Mouse (Mus musculus) limb, embryonic 11.5 days (tissue): ENCODE measurements at regions not wholly inside any gene's neighbourhood (a gene's known extent, or its start where the extent isn't known, plus 50 kb on each side); places are given as distances from the start of the nearest gene placed in this dataset.

Experiments
- ATAC-seq: fragments of 200-750 bp; cut with Nextera tagmentation; 2 replicates; pipeline ENCODE4 v1.8.0; 2017; ENCODE audit warnings: low read depth; ENCODE audit not compliant: insufficient number of reproducible peaks, low FRiP score, low TSS enrichment
- DNase-seq: peaks from one replicate; pipeline ENCODE4 v3.0.0-alpha.2; 2015; ENCODE audit warnings: low spot score
- H3K27ac ChIP-seq: fragments of 300-500 bp; sonication (generic); replicated peaks from 2 replicates; pipeline ENCODE4 v1.5.1; 2014; ENCODE audit warnings: low read depth, mild to moderate bottlenecking, low read length
- H3K27me3 ChIP-seq: fragments of 300-500 bp; sonication (generic); 2 replicates; pipeline ENCODE4 v1.6.1; 2014; ENCODE audit warnings: mild to moderate bottlenecking, low read length, mixed read lengths; ENCODE audit not compliant: control insufficient read depth, insufficient read depth
- H3K36me3 ChIP-seq: fragments of 300-500 bp; sonication (generic); 2 replicates; pipeline ENCODE4 v1.6.1; 2014; ENCODE audit warnings: mild to moderate bottlenecking, low read length, moderate library complexity, mixed read lengths; ENCODE audit not compliant: control insufficient read depth, insufficient read depth
- H3K4me1 ChIP-seq: fragments of 300-500 bp; sonication (generic); 2 replicates; pipeline ENCODE4 v1.6.1; 2014; ENCODE audit warnings: low read length, mixed read lengths; ENCODE audit not compliant: control insufficient read depth, insufficient read depth
- H3K4me2 ChIP-seq: fragments of 300-500 bp; sonication (generic); 2 replicates; pipeline ENCODE4 v1.6.1; 2014; ENCODE audit warnings: low read depth, mild to moderate bottlenecking, moderate library complexity; ENCODE audit not compliant: severe bottlenecking
- H3K4me3 ChIP-seq: fragments of 300-500 bp; sonication (generic); 2 replicates; pipeline ENCODE4 v1.5.1; 2014; ENCODE audit warnings: low read depth, low read length
- H3K9ac ChIP-seq: fragments of 300-500 bp; sonication (generic); 2 replicates; pipeline ENCODE4 v1.6.1; 2014; ENCODE audit warnings: mild to moderate bottlenecking, low read length
- H3K9me3 ChIP-seq: fragments of 300-500 bp; sonication (generic); 2 replicates; pipeline ENCODE4 v1.6.1; 2016; ENCODE audit warnings: low read length; ENCODE audit not compliant: control insufficient read depth
- WGBS: fragments of 180-500 bp; shearing (Covaris S2); extraction: QIAGEN DNeasy Blood & Tissue Kit; methylation state at CpG from one replicate; pipeline ENCODE4 v1.1.7; 2014; 5-methylcytosine and 5-hydroxymethylcytosine counted together

- Histone ChIP-seq H3K4me2 (no peak overlapping the region), H3K27me3 (no peaks in the 10 kb centered on the region), H3K9me3 (no peaks in the 10 kb centered on the region), H3K4me1 (no peaks in the 10 kb centered on the region), H3K4me3 (no peak overlapping the region), H3K36me3 (no peaks in the 10 kb centered on the region), H3K27ac (no peak overlapping the region), H3K9ac (no peak overlapping the region)
- 64% methylated on average over 10 of the region's 10 CpGs for WGBS
- peak; percentile 84 for DNase-seq
- 0 out of 2 replicates have a peak, but pooled peaks have one; percentile 44 for ATAC-seq
These were observed 56.4 kb downstream of the Bod1 start for GRCm38 (mm10) chr11:31615107-31615811.

DNA sequence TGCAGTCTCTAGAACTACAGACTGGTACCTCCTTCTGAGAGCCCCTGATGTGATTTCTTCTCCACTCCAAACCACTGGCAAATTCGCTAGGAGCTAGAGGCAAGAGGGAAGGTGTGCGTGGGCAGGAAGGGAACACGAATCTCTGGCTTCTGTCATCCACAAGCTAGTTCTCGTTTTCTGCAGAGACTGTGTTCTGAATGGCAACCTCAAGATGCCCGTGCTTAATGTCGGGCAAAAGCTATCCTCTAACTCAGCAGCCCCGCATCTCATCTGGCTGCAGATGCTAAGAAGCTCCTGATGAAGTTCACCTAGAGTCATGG lies 57.3 kb downstream of the Bod1 start:
- Histone ChIP-seq H3K27ac (no peak overlapping the region), H3K9me3 (no peaks in the 10 kb centered on the region), H3K36me3 (no peaks in the 10 kb centered on the region), H3K4me2 (no peak overlapping the region), H3K4me3 (no peak overlapping the region), H3K27me3 (no peaks in the 10 kb centered on the region), H3K9ac (no peak overlapping the region), H3K4me1 (no peaks in the 10 kb centered on the region)
- DNase-seq (no peak), ATAC-seq (no peak)
- WGBS = 76% methylated on average over 7 of the region's 7 CpGs

- Histone ChIP-seq H3K4me1 (no peaks in the 10 kb centered on the region), H3K36me3 (no peaks in the 10 kb centered on the region), H3K4me3 (no peak overlapping the region), H3K9me3 (no peaks in the 10 kb centered on the region), H3K9ac (no peak overlapping the region), H3K27me3 (no peaks in the 10 kb centered on the region), H3K27ac (no peak overlapping the region), H3K4me2 (no peak overlapping the region)
- ATAC-seq (no peak), DNase-seq (no peak)
- whole genome bisulfite sequencing = 62% methylated on average over 11 of the region's 11 CpGs
These were observed 57.8 kb downstream of the Bod1 start for GRCm38 (mm10) chr11:31613688-31614393.

DNA sequence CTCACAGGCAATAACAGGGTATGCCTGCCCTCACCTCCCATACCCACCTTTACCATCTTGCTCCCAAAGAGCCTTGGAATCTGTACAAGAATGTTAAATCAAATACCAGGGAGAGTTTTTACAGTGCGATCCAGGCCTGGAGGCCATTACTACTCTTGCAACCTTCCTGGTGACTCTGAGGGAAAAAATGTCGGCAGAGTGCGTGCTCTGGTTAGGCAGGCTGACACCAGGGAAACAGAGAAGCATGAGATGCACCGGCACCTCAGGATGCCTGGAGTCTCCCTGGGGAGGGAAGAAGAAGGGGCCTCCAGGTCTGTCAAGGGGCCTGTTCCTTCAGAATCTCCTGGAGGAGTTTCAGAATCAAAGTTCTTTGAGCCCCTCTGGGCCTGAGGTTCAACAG lies 63.2 kb downstream of the Bod1 start:
- no peak for DNase-seq

DNA sequence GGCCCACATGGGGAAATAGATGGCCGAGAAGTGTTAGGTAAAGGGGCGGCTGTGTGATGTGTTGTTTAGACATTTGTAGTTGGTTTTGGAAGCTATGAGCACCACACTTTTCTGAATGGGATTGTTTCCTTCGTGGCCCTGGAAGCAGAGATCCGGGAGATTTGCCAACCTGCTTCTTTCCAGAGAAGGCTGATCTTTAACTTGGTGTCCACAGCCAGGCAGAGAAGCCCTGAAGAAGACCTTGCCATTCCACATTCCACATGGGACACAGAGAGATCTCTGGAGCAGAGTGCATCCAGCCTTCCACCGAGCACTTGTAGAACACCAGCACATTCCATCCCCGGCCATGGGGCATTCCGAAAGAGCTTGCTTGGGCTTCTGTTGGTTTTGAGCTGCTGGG lies 70.2 kb downstream of the Bod1 start:
- no peak overlapping the region for H3K9ac ChIP-seq
- no peak for ATAC-seq
- DNase-seq = no peak
- H3K36me3 ChIP-seq = no peaks in the 10 kb centered on the region
- no peak overlapping the region for H3K27ac ChIP-seq
- no peaks in the 10 kb centered on the region for H3K4me1 ChIP-seq
- H3K27me3 ChIP-seq = no peaks in the 10 kb centered on the region
- no peak overlapping the region for H3K4me2 ChIP-seq
- H3K9me3 ChIP-seq = no peaks in the 10 kb centered on the region
- 89% methylated on average over 7 of the region's 7 CpGs for WGBS
- no peak overlapping the region for H3K4me3 ChIP-seq

More for the DNA sequence above, 63.2 kb downstream of the Bod1 start:
- Histone ChIP-seq H3K9me3 (no peaks in the 10 kb centered on the region), H3K9ac (no peak overlapping the region), H3K27me3 (no peaks in the 10 kb centered on the region), H3K36me3 (no peaks in the 10 kb centered on the region), H3K27ac (no peak overlapping the region), H3K4me3 (no peak overlapping the region), H3K4me2 (no peak overlapping the region), H3K4me1 (no peaks in the 10 kb centered on the region)
- WGBS = 90% methylated on average over 4 of the region's 4 CpGs
- ATAC-seq = no peak

- no peak overlapping the region for H3K27ac ChIP-seq
- WGBS = 94% methylated on average over 2 of the region's 2 CpGs
These were observed 78.1 kb downstream of the Bod1 start for GRCm38 (mm10) chr11:31593604-31594003.

DNA sequence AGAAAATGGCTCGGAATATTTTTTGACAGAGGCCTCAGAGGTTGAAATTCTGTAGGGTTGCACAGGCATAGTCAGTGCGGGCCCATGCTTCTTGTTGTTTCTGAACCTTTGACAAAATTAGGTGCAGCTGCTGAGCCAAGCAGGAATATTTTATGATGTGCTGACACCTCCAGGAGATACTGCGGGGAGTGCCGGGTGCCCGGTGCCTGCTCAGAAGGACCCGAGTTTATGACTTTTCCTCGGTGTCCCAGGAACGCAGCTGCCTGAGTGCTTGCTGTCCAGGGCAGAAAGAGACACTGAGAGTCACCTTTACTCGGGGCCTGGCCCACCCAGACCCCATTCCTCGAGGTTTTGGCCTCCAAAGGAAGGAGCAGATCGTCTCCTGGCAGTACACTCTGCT lies 79.6 kb downstream of the Bod1 start:
- Histone ChIP-seq H3K9ac (no peak overlapping the region), H3K27ac (no peak overlapping the region), H3K4me3 (no peak overlapping the region), H3K4me2 (no peak overlapping the region), H3K36me3 (no peaks in the 10 kb centered on the region), H3K4me1 (peaks cover 4% of the 10 kb centered on the region; the same call in 1 of the 2 replicates), H3K27me3 (no peaks in the 10 kb centered on the region), H3K9me3 (no peaks in the 10 kb centered on the region)
- ATAC-seq = peak; percentile 72; the same call in 1 of the 2 replicates
- peak; percentile 52 for DNase-seq
- WGBS = 24% methylated on average over 11 of the region's 11 CpGs

More at GRCm38 (mm10) chr11:31593604-31594003, 78.1 kb downstream of the Bod1 start:
- Histone ChIP-seq H3K4me2 (no peak overlapping the region), H3K27me3 (no peaks in the 10 kb centered on the region), H3K36me3 (no peaks in the 10 kb centered on the region), H3K9me3 (no peaks in the 10 kb centered on the region), H3K9ac (no peak overlapping the region), H3K4me3 (no peak overlapping the region), H3K4me1 (peaks cover 4% of the 10 kb centered on the region; the same call in 1 of the 2 replicates)
- no peak for DNase-seq
- ATAC-seq = no peak

GRCm38 (mm10) chr11:31591037-31591554 lies 80.6 kb downstream of the Bod1 start:
- Histone ChIP-seq H3K4me1 (peaks cover 4% of the 10 kb centered on the region; the same call in 1 of the 2 replicates), H3K36me3 (no peaks in the 10 kb centered on the region)
- WGBS = 34% methylated on average over 6 of the region's 6 CpGs

More at GRCm38 (mm10) chr11:31591037-31591554, 80.6 kb downstream of the Bod1 start:
- Histone ChIP-seq H3K27me3 (no peaks in the 10 kb centered on the region), H3K9ac (no peak overlapping the region), H3K9me3 (no peaks in the 10 kb centered on the region), H3K4me2 (no peak overlapping the region), H3K27ac (no peak overlapping the region), H3K4me3 (no peak overlapping the region)
- no peak for ATAC-seq
- no peak for DNase-seq
